Mouse (Mus musculus) limb, embryonic 13.5 days (tissue): ENCODE data around the gene Naa35. TPM values are rescaled to one million over a fixed set of nuclear protein-coding genes. Genes with fewer than 3 reads are reported as not detected.
A peak's percentile ranks its signal among the peaks of the same experiment; 100 is the strongest.
"Not testable (repeated sequence)": the region's sequence is repeated elsewhere in the genome, so short reads cannot be mapped to it uniquely, and the experiment has no call there.

Source experiments
- ATAC-seq: fragments of 200-750 bp; cut with Nextera tagmentation; 2 replicates; pipeline ENCODE4 v1.8.0; 2017; ENCODE audit warnings: low read depth, moderate number of reproducible peaks, moderate TSS enrichment; ENCODE audit not compliant: low FRiP score
- H3K27ac ChIP-seq: fragments of 300-500 bp; sonication (generic); 2 replicates; pipeline ENCODE4 v1.5.1; 2015; ENCODE audit warnings: inconsistent platforms, mild to moderate bottlenecking, moderate library complexity
- H3K27me3 ChIP-seq: fragments of 300-500 bp; sonication (generic); 2 replicates; pipeline ENCODE4 v1.6.1; 2015; ENCODE audit warnings: mild to moderate bottlenecking, inconsistent platforms
- H3K36me3 ChIP-seq: fragments of 300-500 bp; sonication (generic); 2 replicates; pipeline ENCODE4 v1.6.1; 2015; ENCODE audit warnings: inconsistent platforms, mild to moderate bottlenecking, moderate library complexity
- H3K4me1 ChIP-seq: fragments of 300-500 bp; sonication (generic); 2 replicates; pipeline ENCODE4 v1.6.1; 2015; ENCODE audit warnings: inconsistent platforms
- H3K4me2 ChIP-seq: fragments of 300-500 bp; sonication (generic); replicated peaks from 2 replicates; pipeline ENCODE4 v1.6.1; 2015; ENCODE audit warnings: inconsistent platforms, mild to moderate bottlenecking, moderate library complexity
- H3K4me3 ChIP-seq: fragments of 300-500 bp; sonication (generic); 2 replicates; pipeline ENCODE4 v1.5.1; 2015; ENCODE audit warnings: moderate library complexity, mild to moderate bottlenecking, inconsistent platforms
- H3K9ac ChIP-seq: fragments of 300-500 bp; sonication (generic); 2 replicates; pipeline ENCODE4 v1.6.1; 2015; ENCODE audit warnings: mild to moderate bottlenecking, inconsistent platforms
- H3K9me3 ChIP-seq: fragments of 300-500 bp; sonication (generic); 2 replicates; pipeline ENCODE4 v1.6.1; 2016; ENCODE audit warnings: inconsistent platforms
- WGBS: fragments of 180-500 bp; shearing (Covaris S2); methylation state at CpG from one replicate; pipeline ENCODE4 v1.1.7; 2015; 5-methylcytosine and 5-hydroxymethylcytosine counted together
- polyA plus RNA-seq: library from polyadenylated mRNA; unstranded; fragments of >200 nt; fragmentation: Nextera tagmentation; extraction: Ambion mirVana; gene quantifications from 2 replicates; pipeline ENCODE4 v1.2.1, GENCODE M21; 2015

Naa35 gene
- polyA plus RNA-seq, 1 experiment from 2014 or later, result 120 TPM

DNA sequence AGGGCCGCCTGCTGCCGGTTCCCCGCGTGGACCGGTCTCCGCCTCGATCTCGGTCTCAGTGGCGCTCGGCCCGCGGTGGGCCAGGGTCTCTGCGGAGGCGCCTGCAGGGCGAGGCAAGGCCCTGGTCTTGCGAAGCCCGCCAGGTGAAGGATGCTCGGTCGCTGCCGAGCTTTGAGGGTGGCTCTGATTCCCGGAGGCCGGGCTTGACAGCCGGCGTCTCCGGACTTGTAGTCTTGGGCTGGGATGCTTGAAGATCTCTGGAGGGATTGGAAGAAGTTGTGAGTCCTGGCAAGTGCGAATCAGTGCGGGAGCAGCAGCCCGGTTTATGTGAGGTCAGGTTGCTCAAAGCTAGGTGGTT, 568 bp downstream of the Naa35 start:
- peak overlapping the region; percentile 93 for H3K4me3 ChIP-seq
- ATAC-seq, result no peak

DNA sequence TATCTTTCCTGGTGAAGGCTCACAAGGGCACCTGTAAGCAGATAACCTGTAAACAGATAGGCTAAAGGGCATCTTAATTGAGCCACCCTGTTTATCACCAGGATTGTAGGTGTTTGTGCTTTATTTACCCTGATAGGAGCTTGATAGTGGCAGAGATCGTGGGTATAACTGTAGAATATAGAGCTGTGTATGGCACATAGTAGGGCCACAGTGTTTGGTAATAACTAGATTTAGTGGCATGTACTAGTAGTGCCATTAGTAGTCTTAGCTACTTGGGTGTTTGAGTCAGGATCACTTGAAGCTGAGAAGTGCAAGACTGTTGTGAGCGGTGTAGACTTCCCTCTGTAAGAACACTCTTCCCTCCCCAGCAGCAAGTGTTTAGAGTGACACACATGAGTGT, 2.1 kb downstream of the Naa35 start:
- Histone ChIP-seq H3K27ac (no peak overlapping the region), H3K27me3 (no peaks in the 10 kb centered on the region), H3K9ac (peak overlapping the region; percentile 39; the same call in 1 of the 2 replicates), H3K9me3 (no peaks in the 10 kb centered on the region), H3K4me1 (peaks cover 22% of the 10 kb centered on the region), H3K4me3 (no peak overlapping the region), H3K4me2 (peak overlapping the region; percentile 87), H3K36me3 (peaks cover 46% of the 10 kb centered on the region)
- 93% methylated on average over 2 of the region's 2 CpGs for whole genome bisulfite sequencing
- no peak for ATAC-seq

More for the DNA sequence above, 568 bp downstream of the Naa35 start:
- Histone ChIP-seq H3K9ac (peak overlapping the region; percentile 90), H3K36me3 (peaks cover 31% of the 10 kb centered on the region), H3K9me3 (0 out of 2 replicates have a peak, but pooled peaks cover 4% of the 10 kb centered on the region), H3K27me3 (no peaks in the 10 kb centered on the region), H3K27ac (peak overlapping the region; percentile 61; the same call in 1 of the 2 replicates), H3K4me1 (peaks cover 22% of the 10 kb centered on the region), H3K4me2 (peak overlapping the region; percentile 87)
- under 1% methylated on average over 26 of the region's 28 CpGs for WGBS

DNA sequence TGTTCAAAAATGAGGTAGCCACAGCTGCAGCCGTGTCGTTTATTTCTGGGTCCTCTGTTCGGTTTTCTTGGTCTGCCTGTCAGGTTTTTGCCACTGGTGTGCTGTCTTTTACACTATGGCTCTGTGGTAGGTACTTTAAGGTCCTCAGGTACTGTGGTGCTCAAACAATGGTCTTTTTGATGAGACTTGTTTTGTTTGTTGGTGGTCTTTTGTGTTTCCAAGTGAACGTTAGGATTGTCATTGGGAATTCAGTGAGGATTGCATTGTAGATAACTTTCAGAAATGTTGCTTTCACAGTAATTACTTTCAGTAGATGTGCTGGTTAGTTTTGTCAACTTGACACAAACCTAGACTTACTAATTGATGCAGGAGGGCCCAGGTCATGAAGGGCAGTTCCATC, 4.6 kb downstream of the Naa35 start:
- no peak overlapping the region for H3K4me2 ChIP-seq
- no peaks in the 10 kb centered on the region for H3K9me3 ChIP-seq
- H3K36me3 ChIP-seq, result peaks cover 70% of the 10 kb centered on the region
- no peaks in the 10 kb centered on the region for H3K27me3 ChIP-seq
- ATAC-seq, result no peak
- no peak overlapping the region for H3K9ac ChIP-seq
- H3K27ac ChIP-seq, result no peak overlapping the region
- no peak overlapping the region for H3K4me3 ChIP-seq
- 91% methylated on average over 4 of the region's 4 CpGs for WGBS
- peaks cover 22% of the 10 kb centered on the region for H3K4me1 ChIP-seq

DNA sequence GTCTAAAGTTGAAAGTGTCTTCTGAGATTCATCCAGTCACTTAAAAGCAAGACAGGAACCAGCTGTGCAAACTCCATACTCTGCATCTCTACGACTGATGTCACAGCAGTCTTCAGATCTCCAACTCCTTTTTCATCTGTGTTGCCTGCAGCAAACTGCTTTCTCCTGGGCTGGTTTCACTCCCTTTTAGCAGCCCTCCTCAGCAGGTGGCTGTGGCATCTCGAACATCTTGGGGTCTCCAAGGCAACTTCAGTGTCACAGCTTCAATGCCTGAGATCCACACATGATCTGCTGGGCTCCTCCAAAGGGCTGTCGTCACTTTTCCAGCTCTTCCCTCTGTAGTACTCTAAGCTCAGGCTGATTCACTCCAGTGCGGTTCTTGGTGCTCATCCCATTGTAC, 5.6 kb downstream of the Naa35 start:
- no peak overlapping the region for H3K4me2 ChIP-seq
- H3K9ac ChIP-seq, result no peak overlapping the region

DNA sequence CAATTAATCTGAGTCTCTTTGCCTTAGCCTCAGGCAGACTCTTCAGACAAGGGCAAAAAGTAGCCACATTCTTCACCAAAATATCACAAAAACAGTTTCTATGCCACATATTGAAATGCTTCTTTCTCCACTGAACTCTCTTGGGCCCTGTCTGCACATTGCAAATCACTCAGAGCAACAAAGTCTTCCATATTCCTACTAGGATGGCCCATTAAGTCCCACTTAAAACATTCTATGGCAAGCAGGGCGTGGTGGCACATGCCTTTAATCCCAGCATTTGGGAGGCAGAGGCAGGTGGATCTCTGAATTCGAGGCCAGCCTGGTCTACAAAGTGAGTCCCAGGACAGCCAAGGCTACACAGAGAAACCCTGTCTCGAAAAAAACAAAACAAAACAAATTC, 7.0 kb downstream of the Naa35 start:
- not testable (repeated sequence) for H3K4me2 ChIP-seq, H3K4me1 ChIP-seq, H3K4me3 ChIP-seq, H3K27me3 ChIP-seq, ATAC-seq, H3K27ac ChIP-seq, H3K9me3 ChIP-seq, H3K9ac ChIP-seq
- WGBS, result 91% methylated on average over 3 of the region's 3 CpGs
- H3K36me3 ChIP-seq, result peaks cover 89% of the 10 kb centered on the region

More for the DNA sequence above, 5.6 kb downstream of the Naa35 start:
- 93% methylated on average over 4 of the region's 4 CpGs for WGBS
- no peak overlapping the region for H3K4me3 ChIP-seq
- H3K27me3 ChIP-seq, result no peaks in the 10 kb centered on the region
- no peak for ATAC-seq
- H3K4me1 ChIP-seq, result peaks cover 22% of the 10 kb centered on the region
- H3K27ac ChIP-seq, result no peak overlapping the region
- no peaks in the 10 kb centered on the region for H3K9me3 ChIP-seq
- H3K36me3 ChIP-seq, result peaks cover 76% of the 10 kb centered on the region

DNA sequence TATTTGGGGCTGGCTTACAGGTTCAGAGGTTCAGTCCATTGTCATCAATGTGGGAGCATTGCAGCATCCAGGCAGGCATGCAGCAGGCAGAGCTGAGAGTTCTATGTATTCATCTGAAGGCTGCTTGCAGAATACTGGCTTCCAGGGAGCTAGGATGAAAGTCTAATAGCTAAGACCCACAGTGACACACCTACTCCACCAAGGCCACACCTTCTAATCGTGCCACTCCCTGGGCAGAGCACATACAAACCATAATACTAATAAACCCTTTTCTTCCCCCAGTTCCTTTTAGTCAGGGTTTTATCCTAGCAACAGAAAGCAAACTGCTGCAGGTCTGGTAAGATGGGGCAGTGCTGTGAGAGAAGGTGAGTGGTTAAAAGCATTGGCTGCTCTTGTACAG, 7.6 kb downstream of the Naa35 start:
- no peak for ATAC-seq
- peaks cover 4% of the 10 kb centered on the region for H3K4me1 ChIP-seq
- no peak overlapping the region for H3K9ac ChIP-seq
- H3K27ac ChIP-seq, result no peak overlapping the region
- peaks cover 89% of the 10 kb centered on the region for H3K36me3 ChIP-seq
- H3K4me3 ChIP-seq, result no peak overlapping the region
- H3K27me3 ChIP-seq, result no peaks in the 10 kb centered on the region
- H3K9me3 ChIP-seq, result no peaks in the 10 kb centered on the region
- no peak overlapping the region for H3K4me2 ChIP-seq
- WGBS, result 88% methylated on average over 1 of the region's 1 CpGs

DNA sequence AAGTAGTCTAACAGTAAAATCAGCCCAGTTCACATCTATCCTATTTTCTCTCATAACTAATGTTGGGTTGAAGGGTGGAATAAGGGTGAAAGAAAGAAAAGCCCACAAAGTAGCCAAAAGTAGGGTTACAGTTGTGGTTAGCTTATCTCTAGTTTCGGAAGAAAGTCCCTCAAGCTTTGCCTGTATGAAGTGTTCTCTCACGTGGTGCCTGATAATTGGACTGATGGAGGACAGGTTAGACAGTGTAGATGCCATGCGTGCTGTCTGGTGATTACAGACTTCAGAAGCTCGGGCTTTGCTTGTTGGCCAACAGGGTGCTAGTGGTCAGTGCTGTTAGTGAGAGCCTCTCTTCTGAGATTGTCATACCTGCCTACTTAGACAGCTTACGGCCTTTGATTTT, 18.0 kb downstream of the Naa35 start:
- no peaks in the 10 kb centered on the region for H3K27me3 ChIP-seq
- no peak overlapping the region for H3K27ac ChIP-seq
- no peaks in the 10 kb centered on the region for H3K9me3 ChIP-seq
- WGBS, result 91% methylated on average over 5 of the region's 5 CpGs
- ATAC-seq, result no peak
- H3K9ac ChIP-seq, result no peak overlapping the region
- H3K4me1 ChIP-seq, result no peaks in the 10 kb centered on the region
- H3K4me3 ChIP-seq, result no peak overlapping the region
- peaks cover 82% of the 10 kb centered on the region for H3K36me3 ChIP-seq
- H3K4me2 ChIP-seq, result no peak overlapping the region

DNA sequence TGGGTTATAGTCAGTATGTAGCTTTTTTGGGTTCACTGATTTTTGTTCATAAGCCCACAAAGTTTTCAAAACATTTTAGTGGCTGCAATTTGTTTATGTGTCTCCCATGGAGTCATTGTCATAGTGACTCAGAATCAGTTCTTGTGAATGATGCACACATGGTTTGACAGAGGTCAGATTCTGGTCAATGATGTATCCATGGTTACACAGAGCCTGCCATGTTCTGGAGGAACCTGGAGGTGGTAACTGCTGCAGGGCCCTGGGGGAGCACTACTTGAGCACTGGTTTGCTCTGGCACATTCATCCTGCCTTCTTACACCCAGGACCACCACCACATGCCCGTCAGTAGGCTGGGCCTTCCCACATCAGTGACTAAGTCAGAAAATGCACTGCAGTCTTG, 19.5 kb downstream of the Naa35 start:
- no peaks in the 10 kb centered on the region for H3K4me1 ChIP-seq
- H3K4me3 ChIP-seq, result no peak overlapping the region
- H3K4me2 ChIP-seq, result no peak overlapping the region
- H3K9ac ChIP-seq, result no peak overlapping the region
- peaks cover 92% of the 10 kb centered on the region for H3K36me3 ChIP-seq
- ATAC-seq, result no peak
- no peak overlapping the region for H3K27ac ChIP-seq
- WGBS, result 88% methylated on average over 1 of the region's 1 CpGs
- H3K9me3 ChIP-seq, result no peaks in the 10 kb centered on the region
- H3K27me3 ChIP-seq, result no peaks in the 10 kb centered on the region

DNA sequence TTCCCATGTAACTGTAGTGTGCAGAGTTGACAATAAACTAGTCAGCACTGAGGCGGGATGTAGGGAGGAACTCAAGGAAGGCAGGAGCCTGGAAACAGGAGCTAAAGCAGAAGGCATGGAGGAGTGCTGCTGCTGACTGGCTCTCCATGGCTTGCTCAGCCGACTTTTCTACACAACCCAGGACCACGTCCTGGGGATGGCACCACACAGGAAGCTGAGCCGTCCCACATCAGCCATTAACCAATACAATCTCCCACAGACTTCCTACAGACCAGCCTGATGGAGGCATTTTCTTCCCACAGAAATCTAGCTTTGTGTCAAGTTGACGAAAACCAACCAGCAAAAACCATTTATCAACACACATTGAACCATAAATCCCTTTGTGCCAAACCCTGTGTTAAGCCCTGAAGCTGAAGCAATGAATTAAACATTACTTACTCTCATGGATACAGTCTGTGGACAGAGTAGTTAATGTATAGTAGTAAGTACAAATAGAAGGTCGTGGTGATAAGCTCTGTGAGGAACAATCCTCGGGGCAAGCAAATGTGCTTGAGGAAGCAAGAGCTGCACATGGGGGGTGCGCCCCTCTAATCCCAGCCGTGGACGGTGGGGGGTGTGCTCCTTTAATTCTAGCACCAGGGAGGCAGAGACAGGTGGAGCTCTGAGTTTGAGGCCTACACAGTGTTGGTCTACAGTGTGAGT, 20.3 kb downstream of the Naa35 start:
- peaks cover 92% of the 10 kb centered on the region for H3K36me3 ChIP-seq
- no peak overlapping the region for H3K4me2 ChIP-seq

DNA sequence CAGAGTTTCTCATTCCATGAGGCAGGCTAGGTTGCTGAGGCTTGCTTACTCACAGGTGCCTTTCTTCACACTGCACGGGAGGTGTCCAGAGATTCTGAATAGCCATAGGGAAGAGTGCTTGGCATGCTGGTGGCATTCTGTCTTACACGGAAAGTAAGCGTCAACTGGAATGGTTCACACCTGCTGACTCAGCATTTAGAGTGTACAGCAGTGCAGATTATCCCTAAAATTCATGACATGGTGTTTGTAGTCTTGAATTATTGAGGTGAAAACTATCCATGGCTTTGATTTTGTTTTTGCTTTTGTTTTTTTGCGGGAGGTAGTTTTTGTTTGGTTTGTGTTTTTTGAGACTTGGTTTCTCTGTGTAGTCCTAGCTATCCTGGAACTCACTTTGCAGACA, 24.8 kb downstream of the Naa35 start:
- Histone ChIP-seq H3K27me3 (no peaks in the 10 kb centered on the region), H3K36me3 (peaks cover 94% of the 10 kb centered on the region), H3K4me3 (no peak overlapping the region), H3K4me1 (no peaks in the 10 kb centered on the region), H3K4me2 (no peak overlapping the region), H3K9me3 (no peaks in the 10 kb centered on the region), H3K27ac (no peak overlapping the region), H3K9ac (no peak overlapping the region)
- ATAC-seq, result no peak
- 88% methylated on average over 4 of the region's 4 CpGs for whole genome bisulfite sequencing

More for the DNA sequence above, 20.3 kb downstream of the Naa35 start:
- Histone ChIP-seq H3K4me3 (no peak overlapping the region), H3K9ac (no peak overlapping the region), H3K4me1 (no peaks in the 10 kb centered on the region), H3K27ac (no peak overlapping the region), H3K27me3 (no peaks in the 10 kb centered on the region), H3K9me3 (no peaks in the 10 kb centered on the region)
- 89% methylated on average over 10 of the region's 10 CpGs for WGBS
- no peak for ATAC-seq

DNA sequence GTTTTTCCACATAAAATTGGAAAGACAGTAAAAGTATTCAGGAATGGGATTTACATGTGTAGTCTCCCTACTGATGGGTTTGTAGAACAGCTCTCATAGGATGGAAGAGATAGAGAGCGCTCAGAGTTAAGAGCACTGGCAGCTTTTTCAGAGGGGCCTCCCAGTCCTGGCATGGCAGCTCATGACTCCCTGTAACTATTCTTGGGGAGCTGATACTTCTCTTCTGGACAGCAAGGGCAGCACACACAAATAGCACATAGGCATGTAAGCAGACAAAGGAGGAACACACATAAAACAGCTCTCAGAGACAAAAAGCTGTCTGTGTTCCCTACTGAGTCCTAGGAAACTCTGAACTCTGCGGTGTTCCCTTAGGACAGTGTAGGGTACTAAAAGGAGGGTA, 25.4 kb downstream of the Naa35 start:
- Histone ChIP-seq H3K4me1 (no peaks in the 10 kb centered on the region), H3K9me3 (no peaks in the 10 kb centered on the region), H3K4me2 (no peak overlapping the region), H3K9ac (no peak overlapping the region), H3K36me3 (peaks cover 94% of the 10 kb centered on the region), H3K27ac (no peak overlapping the region), H3K27me3 (no peaks in the 10 kb centered on the region), H3K4me3 (no peak overlapping the region)
- 94% methylated on average over 2 of the region's 2 CpGs for WGBS
- no peak for ATAC-seq

DNA sequence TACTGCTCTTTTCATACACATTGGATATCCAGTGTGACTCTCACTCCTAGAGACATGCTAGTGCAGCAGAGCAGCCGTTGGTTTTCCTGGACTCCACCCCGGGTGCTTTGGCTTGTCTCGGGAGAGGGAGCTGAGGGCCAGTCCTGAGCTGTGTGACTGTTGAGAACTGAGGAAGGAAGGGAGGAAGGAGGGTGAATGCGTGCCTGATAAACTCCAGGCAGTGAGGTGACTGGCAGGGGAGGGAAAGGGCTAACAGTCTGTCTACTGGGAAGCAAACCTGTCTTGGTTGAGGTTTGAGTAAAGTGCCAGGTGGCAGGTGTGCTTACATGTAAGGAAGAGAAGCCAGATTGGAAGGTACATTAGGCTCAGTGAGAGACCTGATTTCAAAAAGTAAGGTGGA, 28.8 kb downstream of the Naa35 start:
- peaks cover 82% of the 10 kb centered on the region for H3K36me3 ChIP-seq
- H3K4me3 ChIP-seq, result no peak overlapping the region
- H3K27ac ChIP-seq, result no peak overlapping the region
- no peak overlapping the region for H3K9ac ChIP-seq
- no peaks in the 10 kb centered on the region for H3K9me3 ChIP-seq
- no peak overlapping the region for H3K4me2 ChIP-seq
- no peaks in the 10 kb centered on the region for H3K4me1 ChIP-seq
- ATAC-seq, result no peak
- WGBS, result 84% methylated on average over 4 of the region's 4 CpGs
- no peaks in the 10 kb centered on the region for H3K27me3 ChIP-seq

DNA sequence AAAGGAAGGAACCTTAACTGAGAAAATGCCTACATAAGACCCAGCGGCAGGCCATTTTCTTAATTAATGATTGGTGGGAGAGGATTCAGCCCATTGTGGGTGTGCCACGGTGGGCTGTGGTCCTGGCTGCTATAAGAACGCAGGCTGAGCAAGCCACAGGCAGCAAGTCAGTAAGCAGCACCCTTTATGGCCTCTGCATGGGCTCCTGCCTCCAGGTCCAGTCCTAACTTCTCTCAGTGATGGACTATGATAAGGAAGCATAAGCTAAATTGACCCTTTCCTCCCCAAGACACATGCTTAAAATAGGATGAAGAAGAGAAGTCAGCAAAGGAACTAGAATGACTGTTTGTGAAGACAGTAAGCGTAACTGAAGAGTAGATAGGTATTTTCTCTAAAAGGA, 30.1 kb downstream of the Naa35 start:
- H3K9me3 ChIP-seq, result no peaks in the 10 kb centered on the region
- H3K4me2 ChIP-seq, result no peak overlapping the region
- H3K4me3 ChIP-seq, result no peak overlapping the region
- peaks cover 78% of the 10 kb centered on the region for H3K36me3 ChIP-seq
- no peaks in the 10 kb centered on the region for H3K27me3 ChIP-seq
- ATAC-seq, result no peak
- no peak overlapping the region for H3K9ac ChIP-seq
- no peak overlapping the region for H3K27ac ChIP-seq
- no peaks in the 10 kb centered on the region for H3K4me1 ChIP-seq
- 91% methylated on average over 4 of the region's 4 CpGs for WGBS
